Mouse (Mus musculus) cerebellum, postnatal 25 days (tissue): ENCODE data around the gene Ly6g6c.
A peak's percentile ranks its signal among the peaks of the same experiment; 100 is the strongest.
"Not testable (repeated sequence)": the region's sequence is repeated elsewhere in the genome, so short reads cannot be mapped to it uniquely, and the experiment has no call there.

ENCODE experiments used
- DNase-seq, 2 experiments: peaks; one replicate each; pipeline ENCODE4 v3.0.0; 2021; ENCODE audit warnings: mixed read lengths in 2 of 2

Gene Ly6g6c

GRCm38 (mm10) chr17:35031880-35032279 lies 33.3 kb upstream of the Ly6g6c start:
- DNase-seq, result no peak

- no peak for DNase-seq
Observed at GRCm38 (mm10) chr17:35032323-35032870, 32.8 kb upstream of the Ly6g6c start.

GRCm38 (mm10) chr17:35033703-35034102 lies 31.5 kb upstream of the Ly6g6c start:
- not testable (repeated sequence) for DNase-seq

- DNase-seq, result no peak
Observed at GRCm38 (mm10) chr17:35034896-35035295, 30.3 kb upstream of the Ly6g6c start.

- DNase-seq, result no peak
Observed at GRCm38 (mm10) chr17:35039121-35039873, 25.9 kb upstream of the Ly6g6c start.

- no peak for DNase-seq
Observed at GRCm38 (mm10) chr17:35043794-35044193, 21.4 kb upstream of the Ly6g6c start.

- DNase-seq, result no peak
Observed at GRCm38 (mm10) chr17:35044904-35045806, 20.0 kb upstream of the Ly6g6c start.

GRCm38 (mm10) chr17:35045807-35046680 lies 19.1 kb upstream of the Ly6g6c start:
- no peak for DNase-seq

GRCm38 (mm10) chr17:35046681-35047455 lies 18.3 kb upstream of the Ly6g6c start, which contains the start of gene Msh5:
TSS of gene Msh5 (minus strand) at chr17:35046745.
- DNase-seq, result peak; percentile 95 to 98

GRCm38 (mm10) chr17:35047688-35048087 lies 17.5 kb upstream of the Ly6g6c start:
- no peak for DNase-seq

GRCm38 (mm10) chr17:35048149-35048931 lies 16.8 kb upstream of the Ly6g6c start:
- DNase-seq, result no peak

GRCm38 (mm10) chr17:35048932-35049440 lies 16.2 kb upstream of the Ly6g6c start:
- DNase-seq, result no peak

- DNase-seq, result peak in 1 of 2 experiments; percentile 47
Observed at GRCm38 (mm10) chr17:35049561-35050016, 15.6 kb upstream of the Ly6g6c start, which contains the start of gene Clic1. TSS of gene Clic1 (plus strand) at chr17:35049966.

GRCm38 (mm10) chr17:35050126-35050750 lies 14.9 kb upstream of the Ly6g6c start:
- peak; percentile 57 to 59 for DNase-seq

- peak; percentile 63 to 66 for DNase-seq
Observed at GRCm38 (mm10) chr17:35051156-35052086, 13.8 kb upstream of the Ly6g6c start.

GRCm38 (mm10) chr17:35052271-35052798 lies 12.9 kb upstream of the Ly6g6c start:
- DNase-seq, result peak in 1 of 2 experiments; percentile 22

GRCm38 (mm10) chr17:35055691-35056495 lies 9.3 kb upstream of the Ly6g6c start:
- no peak for DNase-seq
